Mouse (Mus musculus): ENCODE data around the gene Pgd.

GRCm38 (mm10) chr4:149182755-149183154 is 16.2 kb upstream of the Pgd start:
- no peak for TF ChIP-seq MYOG (IDR thresholded peaks at IDR 0.05; ENCODE audit: control insufficient read depth in 1 of 3, insufficient read depth in 1 of 3, insufficient read length in 2 of 3, low read depth in 2 of 3)
- no peak for TF ChIP-seq POLR2A (IDR thresholded peaks at IDR 0.05; ENCODE audit: insufficient read length, low read depth)
